Mouse (Mus musculus): ENCODE measurements at regions not wholly inside any gene's neighbourhood (a gene's known extent, or its start where the extent isn't known, plus 50 kb on each side); places are given as distances from the start of the nearest gene placed in this dataset.

GRCm38 (mm10) chr5:146641931-146642330, 56.9 kb upstream of the Gpr12 start:
- ATAC-seq (replicated peaks; ENCODE audit: low FRiP score, poor library complexity, severe bottlenecking), result no peak

GRCm38 (mm10) chr5:146636859-146637258, 51.8 kb upstream of the Gpr12 start:
- ATAC-seq (replicated peaks; ENCODE audit: low FRiP score, poor library complexity, severe bottlenecking), result no peak

Data from erythroblast, adult 5-6 weeks (primary cell).